Mouse (Mus musculus) erythroblast, embryonic 14.5 days (primary cell): ENCODE results near the gene Bcas1.

Source experiments
- GATA1 ChIP-seq: IDR thresholded peaks from 2 replicates; pipeline ENCODE4 v1.6.1; 2012; ENCODE audit warnings: low read length, inconsistent platforms, mixed read lengths
- TAL1 ChIP-seq: IDR thresholded peaks from 3 replicates; pipeline ENCODE4 v1.6.1; 2012; ENCODE audit warnings: low read length, inconsistent platforms, mixed read lengths

DNA sequence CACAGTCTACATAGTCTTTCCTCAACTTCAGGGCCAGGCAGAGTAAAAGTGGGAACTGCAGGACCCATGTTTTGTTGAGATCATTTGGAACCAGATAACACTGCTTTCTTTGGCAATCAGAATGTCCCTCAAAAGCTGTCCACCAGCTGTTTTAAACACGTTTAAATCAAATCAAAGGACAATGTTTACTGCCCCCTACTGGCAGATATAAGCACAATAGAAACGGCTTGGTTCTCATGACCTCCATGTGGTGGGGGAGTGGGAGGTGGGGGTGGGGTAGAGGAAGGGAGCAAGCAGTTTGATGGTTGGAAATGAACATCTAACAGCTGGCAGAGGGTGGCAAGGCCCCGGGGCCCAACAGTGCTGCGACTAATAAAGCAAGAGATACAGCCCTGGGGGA is 5.7 kb downstream of the Bcas1 start:
- TF ChIP-seq TAL1 (no peak), GATA1 (no peak)
